Mouse (Mus musculus) gastrocnemius, postnatal 14 days (tissue): ENCODE measurements around the gene Trabd2b. TPM values are rescaled to one million over a fixed set of nuclear protein-coding genes. Genes with fewer than 3 reads are reported as not detected.

Source experiments
- DNase-seq: peaks from one replicate; pipeline ENCODE4 v3.0.0; 2021; ENCODE audit warnings: mixed read lengths
- intact Hi-C: fragments of 180-260 bp; cut with DNase I; formaldehyde crosslinking; loops from one replicate; pipeline ENCODE4 v1.15.1; 2025; ENCODE audit warnings: low total_unique reads
- long read RNA-seq, 2 experiments: library from polyadenylated mRNA; stranded (forward); transcript quantifications; one replicate each; pipeline ENCODE4 v2.0.0; 2021
- total RNA-seq, 2 experiments: library from RNA; stranded (reverse); gene quantifications; 2 replicates each; pipeline ENCODE4 v1.2.3; 2021

Gene Trabd2b
- total RNA-seq, result 1 to 10 TPM; 1.6 to 2.2 TPM
- long read RNA-seq, experiment 1, partial matches to known transcripts, result 1 of 2 reads
- long read RNA-seq, experiment 1, other reads (novel, unspliced or antisense), result 1 of 2 reads
- long read RNA-seq, experiment 2, result 0 reads

DNA sequence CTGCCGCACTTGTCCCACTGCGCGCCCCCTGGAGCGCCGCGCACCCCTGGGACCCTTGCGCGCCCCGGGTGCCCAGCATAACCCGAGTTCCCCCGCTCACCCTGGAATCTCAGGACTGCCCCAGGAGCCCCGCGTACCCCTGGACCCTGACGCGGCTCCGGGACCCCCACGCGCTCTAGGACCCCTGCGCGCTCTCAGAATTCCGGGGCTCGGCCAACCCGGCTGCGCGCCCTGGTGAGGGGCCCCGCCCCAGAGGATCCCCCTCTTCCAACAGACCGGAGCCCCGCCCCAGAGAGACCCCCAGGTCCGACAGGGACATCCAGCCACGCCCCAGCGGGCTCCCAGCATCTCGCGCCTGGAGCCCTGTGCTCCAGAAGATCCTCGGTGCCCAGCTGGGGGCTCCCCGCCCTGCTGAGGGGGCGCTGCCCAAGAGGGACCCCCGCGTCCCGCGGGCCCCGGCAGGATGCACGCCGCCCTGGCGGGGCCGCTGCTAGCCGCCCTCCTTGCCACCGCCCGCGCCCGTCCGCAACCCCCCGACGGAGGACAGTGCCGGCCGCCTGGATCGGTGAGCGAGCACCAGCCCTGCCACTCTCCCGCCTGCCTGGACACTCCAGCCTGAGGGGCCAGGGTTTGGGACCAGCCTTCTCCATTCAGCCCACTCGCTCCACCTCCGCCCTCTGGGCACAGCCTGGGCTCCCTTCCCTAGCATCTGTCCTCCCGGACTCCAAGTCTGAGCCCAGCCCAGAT is at the start of gene Trabd2b:
Gene Trabd2b, plus strand, starts transcription at position 370 of the 747 bp plus-strand sequence.
- intact Hi-C loops, result loop anchor here (5.0 to 10.0 kb wide), 2 partner anchors 59 to 238 kb away; no protein-coding TSS in a partner anchor
- DNase-seq, result no peak

GRCm38 (mm10) chr4:114357420-114357819 is 49.1 kb upstream of the Trabd2b start:
- DNase-seq, result no peak
- intact Hi-C loops, result no loop called here

GRCm38 (mm10) chr4:114358874-114359273 is 47.6 kb upstream of the Trabd2b start:
- intact Hi-C loops, result no loop called here
- DNase-seq, result no peak

- no peak for DNase-seq
These were observed 46.7 kb upstream of the Trabd2b start for GRCm38 (mm10) chr4:114359818-114360217.

DNA sequence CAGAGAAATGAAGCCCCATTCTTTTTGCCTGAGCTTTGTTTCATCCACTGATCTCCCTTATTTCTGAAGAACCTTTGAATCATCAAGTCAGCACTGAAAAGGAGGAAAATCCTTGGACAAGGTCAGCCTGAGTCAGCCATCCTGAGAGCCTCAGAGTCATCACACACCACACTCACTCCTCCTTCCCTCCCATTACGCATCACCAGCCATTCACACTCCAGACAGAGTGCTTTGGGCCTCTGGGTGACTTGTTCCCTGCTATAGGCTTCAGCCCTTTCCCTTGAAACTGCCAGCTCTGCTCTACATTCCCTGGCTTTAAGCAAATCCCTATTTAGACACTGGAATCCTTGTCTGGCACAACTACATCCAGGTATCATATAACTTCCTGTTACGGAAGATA is 45.2 kb upstream of the Trabd2b start:
- no peak for DNase-seq
- intact Hi-C loops, result no loop called here

More at GRCm38 (mm10) chr4:114359818-114360217, 46.7 kb upstream of the Trabd2b start:
- intact Hi-C loops, result no loop called here

- no peak for DNase-seq
- intact Hi-C loops, result no loop called here
These were observed 41.5 kb upstream of the Trabd2b start for GRCm38 (mm10) chr4:114365000-114365399.

- no peak for DNase-seq
- intact Hi-C loops, result no loop called here
These were observed 40.9 kb upstream of the Trabd2b start for GRCm38 (mm10) chr4:114365595-114365994.

DNA sequence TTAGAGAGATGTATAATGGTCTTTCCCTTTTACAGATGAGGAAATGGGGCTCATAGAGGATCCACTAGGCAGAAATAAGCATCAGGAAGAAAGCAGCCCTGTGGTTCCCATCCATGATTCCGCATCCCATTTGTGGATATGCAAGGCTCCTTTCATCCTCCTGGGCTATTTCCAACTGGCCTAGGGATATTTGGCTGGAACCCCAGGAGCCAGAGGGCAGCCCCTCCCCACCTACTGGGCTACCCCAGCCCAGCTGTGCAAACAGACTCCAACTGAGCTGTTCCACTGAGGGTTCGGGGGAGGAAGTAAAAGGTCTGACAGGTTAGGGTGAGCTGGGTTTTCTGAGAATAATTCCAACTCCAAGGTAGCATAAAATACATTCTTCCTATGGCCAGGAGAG is 39.5 kb upstream of the Trabd2b start:
- DNase-seq, result no peak
- intact Hi-C loops, result no loop called here

- DNase-seq, result no peak
- intact Hi-C loops, result no loop called here
These were observed 38.7 kb upstream of the Trabd2b start for GRCm38 (mm10) chr4:114367840-114368239.

GRCm38 (mm10) chr4:114369591-114369990 is 36.9 kb upstream of the Trabd2b start:
- intact Hi-C loops, result no loop called here

GRCm38 (mm10) chr4:114370935-114371715 is 35.4 kb upstream of the Trabd2b start:
- intact Hi-C loops, result no loop called here
- no peak for DNase-seq

More at GRCm38 (mm10) chr4:114369591-114369990, 36.9 kb upstream of the Trabd2b start:
- no peak for DNase-seq

DNA sequence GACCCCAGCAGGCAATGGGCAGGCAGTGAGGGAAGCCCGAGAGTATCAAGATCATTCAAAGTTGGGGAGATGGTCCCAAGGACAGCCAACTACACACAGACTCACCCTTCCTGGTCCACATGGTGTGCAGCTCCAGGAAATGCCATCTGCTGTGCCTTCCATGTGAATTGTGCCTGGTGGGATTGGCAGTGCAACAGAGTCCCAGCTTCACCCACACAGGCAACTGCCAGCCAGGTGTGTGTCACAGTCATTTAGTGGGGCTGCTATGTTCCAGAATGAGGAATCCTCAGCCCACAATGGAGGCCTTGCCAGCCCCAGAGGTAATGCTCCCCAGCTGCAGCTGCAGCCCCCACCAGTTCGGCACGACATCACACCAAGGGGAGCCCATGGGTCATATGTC is 33.8 kb upstream of the Trabd2b start:
- intact Hi-C loops, result no loop called here
- no peak for DNase-seq

DNA sequence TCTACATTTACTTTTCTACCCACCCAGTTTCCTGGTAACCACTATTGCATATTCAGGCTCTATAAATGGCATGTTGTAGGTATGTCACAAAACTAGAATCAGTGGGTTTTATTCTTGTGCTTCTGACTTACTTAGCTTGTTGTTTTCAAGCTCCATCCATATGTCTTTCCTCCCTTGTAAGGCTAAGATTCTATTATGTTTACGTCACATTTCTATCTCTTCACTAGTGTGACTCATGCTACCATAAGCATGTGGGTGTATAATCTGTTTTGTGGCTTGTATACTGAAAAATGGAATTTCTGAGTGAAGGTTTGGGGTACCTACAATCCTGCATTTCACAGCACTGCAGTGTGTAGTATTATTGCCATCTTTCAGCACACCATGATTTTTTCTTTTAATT is 32.2 kb upstream of the Trabd2b start:
- no peak for DNase-seq
- intact Hi-C loops, result no loop called here

DNA sequence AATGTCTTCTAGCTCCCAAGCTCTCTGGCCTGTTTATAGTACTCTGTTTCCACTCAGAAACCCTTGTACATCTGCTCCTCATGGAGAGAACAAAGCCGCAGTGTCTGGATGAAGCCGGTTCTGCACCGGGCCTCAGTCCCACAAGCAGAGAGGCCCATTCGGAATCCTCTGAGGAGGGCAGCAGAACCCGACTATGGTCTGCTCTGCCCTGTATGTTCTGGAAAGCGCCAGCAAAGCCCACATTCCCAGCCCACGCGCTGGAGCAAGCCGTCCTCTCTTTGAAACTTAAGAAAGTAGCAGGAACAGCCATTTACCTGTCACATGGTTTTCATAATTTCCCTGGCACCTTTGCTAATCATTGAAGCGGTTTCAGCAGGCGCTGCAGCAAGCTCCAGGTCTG is 29.0 kb upstream of the Trabd2b start:
- no peak for DNase-seq
- intact Hi-C loops, result no loop called here

- no peak for DNase-seq
- intact Hi-C loops, result no loop called here
These were observed 28.0 kb upstream of the Trabd2b start for GRCm38 (mm10) chr4:114378512-114378911.

DNA sequence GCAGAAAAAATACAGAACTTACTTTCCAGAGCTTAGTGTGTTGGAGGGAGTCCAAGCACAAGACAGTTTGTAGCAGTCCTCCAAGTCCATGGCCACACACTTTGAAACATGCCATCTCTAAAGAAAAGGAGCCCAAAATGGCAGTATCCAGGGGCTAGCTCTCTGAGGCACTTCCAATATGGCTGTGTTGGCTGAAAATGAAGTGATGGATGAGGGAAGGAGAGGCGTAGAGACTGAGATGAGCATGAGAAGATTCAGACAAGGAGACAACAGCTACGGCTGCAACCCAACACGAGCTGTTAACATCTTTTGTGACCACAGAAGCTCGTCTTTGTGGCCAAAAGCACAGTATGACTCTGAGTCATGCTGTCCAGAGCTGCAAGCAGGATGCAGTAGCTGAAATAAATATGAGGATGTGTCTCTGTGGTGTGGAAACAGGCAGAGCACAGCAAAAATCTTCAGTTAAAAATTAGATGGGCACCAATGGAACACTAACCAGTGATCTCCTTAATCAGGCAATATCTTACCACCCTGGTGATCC is 27.0 kb upstream of the Trabd2b start:
- intact Hi-C loops, result no loop called here
- no peak for DNase-seq

DNA sequence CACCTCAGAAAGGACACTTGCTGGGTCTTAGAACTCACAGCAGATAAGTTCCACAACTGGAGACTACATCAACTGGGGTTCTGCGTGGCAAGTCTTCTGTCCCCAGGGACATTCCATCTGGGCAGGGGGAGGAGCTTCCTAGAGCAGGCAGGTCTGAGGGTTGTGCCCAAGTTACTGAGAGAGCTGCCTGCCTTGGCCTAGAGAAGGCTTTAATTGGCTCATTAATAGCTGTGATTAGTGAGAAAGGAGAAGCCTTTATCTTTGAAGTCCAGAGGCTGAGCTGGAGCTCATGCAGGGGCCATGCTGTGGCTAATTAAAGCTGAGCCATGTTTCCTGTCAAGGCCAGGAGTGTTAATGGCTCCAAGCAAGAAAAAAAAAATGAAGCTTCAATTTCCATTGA is 23.9 kb upstream of the Trabd2b start:
- no peak for DNase-seq
- intact Hi-C loops, result no loop called here

- intact Hi-C loops, result no loop called here
- no peak for DNase-seq
These were observed 21.3 kb upstream of the Trabd2b start for GRCm38 (mm10) chr4:114385236-114385635.

DNA sequence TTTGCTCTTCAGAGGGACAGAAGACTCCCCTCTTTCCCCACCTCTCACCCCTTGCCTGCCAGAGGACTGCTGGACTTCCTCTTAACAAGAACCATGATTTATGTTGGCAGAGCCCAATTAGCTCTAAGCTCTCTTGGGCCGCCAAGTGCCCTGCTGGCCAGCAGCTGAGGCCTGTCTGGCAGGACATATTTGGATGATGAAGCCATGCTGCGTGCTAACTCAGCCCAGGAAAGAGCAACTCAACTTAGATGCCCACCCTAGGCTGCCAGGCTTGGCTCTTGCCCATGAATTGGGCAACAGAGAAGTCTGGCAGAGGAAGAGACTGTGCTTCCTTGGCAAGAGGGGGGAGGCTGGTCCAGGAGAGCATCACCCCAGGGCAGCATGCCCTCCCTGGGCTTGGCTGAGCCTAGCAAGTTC is 20.1 kb upstream of the Trabd2b start:
- intact Hi-C loops, result no loop called here
- peak; percentile 52 for DNase-seq

- DNase-seq, result peak; percentile 14
- intact Hi-C loops, result no loop called here
These were observed 18.9 kb upstream of the Trabd2b start for GRCm38 (mm10) chr4:114387527-114388135.
